Mouse (Mus musculus) liver, embryonic 16.5 days (tissue): ENCODE data around the gene Fyn. TPM values are rescaled to one million over a fixed set of nuclear protein-coding genes. Genes with fewer than 3 reads are reported as not detected.

Experiments
- ATAC-seq: fragments of 200-750 bp; cut with Nextera tagmentation; 2 replicates; pipeline ENCODE4 v1.8.0; 2017; ENCODE audit warnings: low read depth, mild to moderate bottlenecking, moderate number of reproducible peaks, moderate library complexity
- H3K27ac ChIP-seq: fragments of 300-500 bp; sonication (generic); 2 replicates; pipeline ENCODE4 v1.5.1; 2014; ENCODE audit warnings: mild to moderate bottlenecking, low read length
- H3K27me3 ChIP-seq: fragments of 300-500 bp; sonication (generic); 2 replicates; pipeline ENCODE4 v1.6.1; 2014; ENCODE audit warnings: low read depth, low read length, mixed read lengths; ENCODE audit not compliant: control insufficient read depth, insufficient read depth
- H3K36me3 ChIP-seq: fragments of 300-500 bp; sonication (generic); 2 replicates; pipeline ENCODE4 v1.6.1; 2014; ENCODE audit warnings: mild to moderate bottlenecking; ENCODE audit not compliant: control insufficient read depth, insufficient read depth
- H3K4me1 ChIP-seq: fragments of 300-500 bp; sonication (generic); 2 replicates; pipeline ENCODE4 v1.6.1; 2014; ENCODE audit warnings: low read depth, low read length, mixed read lengths; ENCODE audit not compliant: control insufficient read depth
- H3K4me2 ChIP-seq: fragments of 300-500 bp; sonication (generic); 2 replicates; pipeline ENCODE4 v1.6.1; 2014; ENCODE audit warnings: low read depth, low read length, mixed read lengths
- H3K4me3 ChIP-seq: fragments of 300-500 bp; sonication (generic); 2 replicates; pipeline ENCODE4 v1.5.1; 2014; ENCODE audit warnings: low read depth, mild to moderate bottlenecking, low read length
- H3K9ac ChIP-seq: fragments of 300-500 bp; sonication (generic); 2 replicates; pipeline ENCODE4 v1.6.1; 2014; ENCODE audit warnings: low read depth, low read length
- H3K9me3 ChIP-seq: fragments of 300-500 bp; sonication (generic); replicated peaks from 2 replicates; pipeline ENCODE4 v1.6.1; 2016; ENCODE audit warnings: low read length; ENCODE audit not compliant: control insufficient read depth
- WGBS: fragments of 180-500 bp; shearing (Covaris S2); extraction: QIAGEN DNeasy Blood & Tissue Kit; methylation state at CpG from one replicate; pipeline ENCODE4 v1.1.7; 2014; ENCODE audit not compliant: insufficient replicate concordance; 5-methylcytosine and 5-hydroxymethylcytosine counted together
- polyA plus RNA-seq: library from polyadenylated mRNA; unstranded; fragments of >200 nt; fragmentation: Nextera tagmentation; extraction: Ambion mirVana; gene quantifications from 2 replicates; pipeline ENCODE4 v1.2.1, GENCODE M21; 2015

Fyn gene
- 4.5 and 5.9 TPM in 2 replicates for polyA plus RNA-seq

DNA sequence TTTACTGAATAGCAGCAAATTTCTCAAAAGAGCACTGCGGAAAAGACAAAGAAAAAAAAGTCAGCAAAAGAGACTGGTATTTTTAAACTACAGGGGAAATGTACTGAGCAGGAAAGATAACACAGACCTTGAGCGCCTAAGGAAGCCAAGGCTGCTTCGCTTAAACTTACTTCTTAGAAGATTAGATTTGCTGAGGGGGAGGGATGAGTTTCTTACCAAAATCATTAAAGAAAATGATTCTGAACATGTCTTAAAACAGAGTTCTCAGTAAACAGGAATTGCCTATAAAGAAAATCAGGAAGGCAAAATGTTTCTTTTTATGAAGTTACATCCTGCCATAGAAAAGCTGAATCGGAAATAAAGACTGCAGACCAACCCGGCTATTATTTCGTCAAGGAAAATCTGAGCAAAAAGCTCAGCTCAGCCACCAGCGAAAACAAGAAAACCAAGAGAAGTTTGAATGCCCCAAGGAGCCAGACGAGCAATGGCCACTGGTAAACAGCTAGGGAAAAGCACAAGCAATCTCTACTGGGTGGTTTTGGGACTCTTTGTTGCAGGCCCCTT is at the start of gene Fyn:
Gene Fyn (plus strand): TSS at position 284 of the 564 bp plus-strand sequence.
- Histone ChIP-seq H3K27me3 (no peaks in the 10 kb centered on the region), H3K4me1 (peaks cover 17% of the 10 kb centered on the region), H3K4me2 (peak within 1 kb of the TSS; percentile 89), H3K36me3 (no peaks in the 10 kb centered on the region), H3K27ac (peak within 1 kb of the TSS; percentile 73), H3K9me3 (no peaks in the 10 kb centered on the region), H3K4me3 (peak within 1 kb of the TSS; percentile 84), H3K9ac (peak within 1 kb of the TSS; percentile 77)
- WGBS, result 6% methylated on average over 8 of the region's 8 CpGs
- ATAC-seq, result no peak

DNA sequence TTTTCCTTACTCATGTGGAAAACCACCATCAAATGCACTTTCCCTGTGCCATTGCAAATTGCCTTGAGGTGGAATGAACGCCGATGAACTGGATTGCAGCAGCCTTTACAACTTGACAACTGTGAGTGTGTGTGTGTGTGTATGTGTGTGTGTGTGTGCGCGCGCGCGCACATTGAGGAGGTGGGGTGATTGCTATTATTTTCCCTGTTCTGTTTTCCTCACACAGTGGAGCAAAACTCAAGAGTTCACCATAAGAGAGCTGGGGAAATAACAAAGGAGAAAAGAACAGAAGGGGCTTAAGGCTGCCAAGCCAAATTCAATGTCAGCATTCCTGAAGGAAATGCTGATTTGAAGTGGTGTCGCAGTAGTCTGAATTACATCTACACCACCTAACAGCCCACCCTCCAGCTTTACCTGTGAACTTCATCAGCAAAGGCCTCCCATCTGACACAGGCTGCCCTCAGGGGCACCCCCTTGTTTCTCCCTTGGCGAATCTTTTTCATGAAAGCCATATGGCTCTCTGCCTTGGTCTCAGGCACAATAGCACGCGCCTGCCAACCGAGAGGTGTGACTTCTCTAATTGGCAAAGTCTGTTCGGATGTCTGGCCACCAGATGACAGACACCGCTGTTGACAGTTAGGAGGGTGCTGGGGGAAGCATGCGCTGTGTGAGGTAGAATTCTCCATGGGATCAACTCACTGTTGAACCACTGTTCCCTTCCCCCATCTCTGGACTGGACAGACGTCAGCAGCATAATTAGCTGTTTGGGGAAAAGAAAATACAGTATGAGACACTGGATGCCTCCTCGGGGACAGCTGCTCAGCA is 47.6 kb upstream of the Fyn start:
- Histone ChIP-seq H3K4me2 (no peak overlapping the region), H3K4me1 (no peaks in the 10 kb centered on the region)

DNA sequence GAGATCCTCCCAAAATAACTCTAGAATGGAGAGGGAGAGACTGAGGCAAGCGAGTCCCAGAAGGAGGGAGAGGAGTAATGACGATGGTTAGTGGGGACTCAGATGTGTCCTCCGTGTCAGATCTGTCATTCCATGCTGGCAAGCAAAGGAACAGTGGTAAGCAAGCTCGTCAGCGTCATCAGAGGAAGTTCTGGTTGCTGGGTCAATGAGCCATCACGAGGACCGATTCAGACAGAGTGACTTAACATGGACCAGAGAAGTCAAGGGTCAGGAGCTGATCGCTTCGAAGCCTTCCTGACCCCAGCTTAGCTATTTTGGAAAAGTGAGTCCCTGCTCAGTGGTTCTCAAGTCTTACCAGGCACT is 47.1 kb upstream of the Fyn start:
- no peak for ATAC-seq
- no peaks in the 10 kb centered on the region for H3K9me3 ChIP-seq
- 48% methylated on average over 9 of the region's 9 CpGs for WGBS

More for the DNA sequence above, 47.6 kb upstream of the Fyn start:
- H3K4me3 ChIP-seq, result no peak overlapping the region
- ATAC-seq, result no peak
- H3K9me3 ChIP-seq, result no peaks in the 10 kb centered on the region
- no peak overlapping the region for H3K9ac ChIP-seq
- no peak overlapping the region for H3K27ac ChIP-seq
- H3K27me3 ChIP-seq, result no peaks in the 10 kb centered on the region
- 57% methylated on average over 17 of the region's 17 CpGs for WGBS
- no peaks in the 10 kb centered on the region for H3K36me3 ChIP-seq

DNA sequence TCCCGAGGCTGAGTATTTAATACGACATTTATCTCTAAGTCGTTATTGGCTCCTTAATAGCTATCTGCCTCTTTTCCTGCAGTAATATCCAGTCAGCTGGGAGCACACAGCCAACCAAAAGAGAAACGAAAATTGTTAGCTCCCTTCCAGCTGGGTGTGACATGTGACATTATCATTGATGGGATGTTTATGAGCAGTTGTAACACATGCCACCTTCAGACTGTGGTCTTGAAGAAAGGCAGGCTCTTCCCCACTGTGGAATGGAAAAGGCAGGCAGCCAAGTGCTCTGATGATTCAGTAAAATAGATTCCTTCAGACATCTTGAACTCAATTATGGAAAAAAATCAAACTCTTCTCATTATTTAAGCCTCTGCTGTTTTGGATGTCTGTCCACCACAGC is 46.5 kb upstream of the Fyn start:
- H3K4me1 ChIP-seq, result no peaks in the 10 kb centered on the region
- no peaks in the 10 kb centered on the region for H3K27me3 ChIP-seq
- WGBS, result 56% methylated on average over 4 of the region's 4 CpGs
- no peak overlapping the region for H3K27ac ChIP-seq
- no peak overlapping the region for H3K9ac ChIP-seq
- no peak overlapping the region for H3K4me2 ChIP-seq
- no peak for ATAC-seq
- no peak overlapping the region for H3K4me3 ChIP-seq
- H3K36me3 ChIP-seq, result no peaks in the 10 kb centered on the region
- H3K9me3 ChIP-seq, result no peaks in the 10 kb centered on the region

More for the DNA sequence above, 47.1 kb upstream of the Fyn start:
- no peak overlapping the region for H3K27ac ChIP-seq
- H3K4me3 ChIP-seq, result no peak overlapping the region
- H3K4me1 ChIP-seq, result no peaks in the 10 kb centered on the region
- no peaks in the 10 kb centered on the region for H3K36me3 ChIP-seq
- H3K27me3 ChIP-seq, result no peaks in the 10 kb centered on the region
- H3K9ac ChIP-seq, result no peak overlapping the region
- H3K4me2 ChIP-seq, result no peak overlapping the region

DNA sequence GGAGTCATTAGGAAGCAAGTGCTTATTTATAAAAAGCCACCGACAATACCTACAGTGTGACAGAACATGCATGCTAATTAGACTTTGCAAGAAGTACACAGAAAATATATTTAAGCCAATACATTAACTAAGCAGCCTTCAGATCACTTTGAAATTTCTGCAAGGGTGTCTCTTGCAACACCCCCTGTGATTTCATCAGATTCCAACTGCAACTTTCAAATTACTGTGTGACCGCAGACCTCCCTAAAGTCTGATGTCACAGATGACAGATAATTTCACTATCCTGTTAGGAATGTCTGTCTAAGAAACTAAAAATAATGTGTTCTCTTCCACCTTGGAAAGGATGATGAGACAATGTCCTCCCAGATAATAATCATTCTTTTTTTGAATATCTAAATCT is 44.4 kb upstream of the Fyn start:
- no peaks in the 10 kb centered on the region for H3K4me1 ChIP-seq
- no peaks in the 10 kb centered on the region for H3K9me3 ChIP-seq
- H3K36me3 ChIP-seq, result no peaks in the 10 kb centered on the region
- no peak overlapping the region for H3K4me2 ChIP-seq
- H3K27ac ChIP-seq, result no peak overlapping the region
- no peak overlapping the region for H3K4me3 ChIP-seq
- no peak for ATAC-seq
- H3K9ac ChIP-seq, result no peak overlapping the region
- WGBS, result 72% methylated on average over 2 of the region's 2 CpGs
- no peaks in the 10 kb centered on the region for H3K27me3 ChIP-seq

DNA sequence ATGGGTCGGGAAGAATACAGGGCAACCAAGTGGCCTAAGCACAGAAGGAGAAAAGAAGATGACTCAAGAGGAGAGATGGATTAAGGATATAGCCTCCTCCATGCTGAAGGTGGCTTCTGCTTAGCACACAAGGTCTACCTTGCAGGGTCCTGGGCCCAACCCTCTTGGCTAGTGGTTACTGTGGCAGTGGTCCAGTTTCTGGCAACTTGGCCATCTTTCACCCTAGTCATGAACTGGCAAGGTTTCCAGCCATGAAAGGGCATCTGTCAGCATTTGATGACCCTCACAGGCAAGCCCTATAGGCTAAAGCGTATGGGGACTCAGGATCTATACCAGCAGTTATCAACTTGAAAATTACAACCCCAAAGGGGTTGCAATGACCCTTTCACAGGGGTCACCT is 40.0 kb upstream of the Fyn start:
- no peak overlapping the region for H3K27ac ChIP-seq
- 53% methylated on average over 2 of the region's 2 CpGs for WGBS
- H3K36me3 ChIP-seq, result no peaks in the 10 kb centered on the region
- H3K4me1 ChIP-seq, result no peaks in the 10 kb centered on the region
- no peak for ATAC-seq
- no peak overlapping the region for H3K4me3 ChIP-seq
- no peak overlapping the region for H3K9ac ChIP-seq
- H3K9me3 ChIP-seq, result no peaks in the 10 kb centered on the region
- no peaks in the 10 kb centered on the region for H3K27me3 ChIP-seq
- no peak overlapping the region for H3K4me2 ChIP-seq

DNA sequence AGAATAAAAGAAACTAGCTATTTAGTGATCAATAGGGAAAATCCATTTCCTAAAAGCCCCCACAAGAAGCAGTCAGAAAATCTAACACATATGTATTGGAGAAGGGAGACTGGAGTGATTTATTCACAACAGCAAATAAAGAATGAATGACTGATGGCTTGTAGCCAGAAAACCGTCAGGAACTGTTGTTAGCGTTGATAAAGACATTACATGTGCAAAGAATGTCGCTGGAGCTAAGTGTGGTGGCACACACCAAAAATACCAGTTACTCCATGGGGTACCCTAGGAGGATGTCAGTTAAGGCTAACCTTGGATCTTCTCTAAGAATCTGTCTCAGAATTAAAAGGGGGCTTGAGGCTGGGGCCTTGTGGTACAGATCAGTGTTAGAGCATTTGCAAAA is 34.3 kb upstream of the Fyn start:
- no peak overlapping the region for H3K27ac ChIP-seq
- no peak for ATAC-seq
- H3K27me3 ChIP-seq, result no peaks in the 10 kb centered on the region
- no peak overlapping the region for H3K9ac ChIP-seq
- H3K9me3 ChIP-seq, result no peaks in the 10 kb centered on the region
- H3K4me2 ChIP-seq, result no peak overlapping the region
- no peaks in the 10 kb centered on the region for H3K36me3 ChIP-seq
- no peak overlapping the region for H3K4me3 ChIP-seq
- 40% methylated on average over 3 of the region's 3 CpGs for WGBS
- H3K4me1 ChIP-seq, result no peaks in the 10 kb centered on the region

DNA sequence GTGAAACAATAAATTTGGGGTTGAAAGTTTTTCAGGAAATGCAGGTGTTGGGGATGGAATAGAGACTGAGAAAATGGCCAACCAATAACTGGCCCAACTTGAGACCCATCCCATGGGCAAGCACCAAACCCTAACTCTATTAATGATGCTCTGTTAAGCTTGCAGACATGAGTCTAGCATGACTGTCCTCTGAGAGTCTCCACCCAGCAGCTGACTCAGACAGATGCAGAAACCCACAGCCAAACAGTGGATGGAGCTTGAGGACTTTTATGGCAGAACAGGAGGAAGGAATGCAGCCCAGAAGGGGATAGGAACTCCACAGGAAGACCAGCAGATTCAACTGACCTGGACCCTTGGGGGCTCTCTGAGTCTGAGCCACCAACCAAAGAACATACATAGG is 32.8 kb upstream of the Fyn start:
- Histone ChIP-seq H3K27me3 (no peaks in the 10 kb centered on the region), H3K4me3 (no peak overlapping the region), H3K27ac (no peak overlapping the region), H3K36me3 (no peaks in the 10 kb centered on the region), H3K9me3 (no peaks in the 10 kb centered on the region), H3K4me2 (no peak overlapping the region), H3K4me1 (no peaks in the 10 kb centered on the region), H3K9ac (no peak overlapping the region)
- ATAC-seq, result no peak

DNA sequence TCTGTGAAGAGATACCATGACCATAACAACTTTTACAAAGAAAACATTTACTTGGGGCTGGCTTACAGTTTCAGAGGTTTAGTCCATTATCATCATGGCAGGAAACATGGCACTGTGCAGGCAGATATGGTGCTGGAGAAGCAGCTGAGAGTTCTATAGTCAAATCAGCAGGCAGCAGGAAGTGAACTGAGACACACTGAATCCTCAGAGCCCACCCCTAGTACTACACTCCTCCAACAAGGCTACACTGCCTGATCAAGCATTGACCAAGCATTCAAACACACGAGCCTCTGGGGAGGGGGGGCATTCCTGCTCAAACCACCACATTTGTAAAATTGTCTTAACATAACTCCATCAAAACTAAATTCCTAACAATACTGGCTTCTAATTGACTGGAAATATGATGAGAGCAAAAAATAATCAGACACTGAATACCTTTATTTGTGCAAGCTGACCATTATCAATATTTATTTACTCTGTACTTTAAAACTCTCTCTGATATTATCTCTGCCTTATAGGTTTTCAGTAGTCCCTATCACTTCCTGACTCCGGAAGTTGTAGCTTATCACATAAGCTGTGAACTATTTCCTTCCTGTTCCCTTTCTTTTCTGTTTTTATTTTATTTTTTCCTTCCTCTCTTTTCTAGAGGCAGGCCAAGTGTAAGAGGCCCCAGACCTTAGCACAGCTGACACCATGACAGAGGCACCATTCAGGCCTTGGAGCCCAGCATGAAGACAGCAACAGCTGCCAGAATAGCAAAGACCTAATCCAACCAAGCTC is 29.3 kb upstream of the Fyn start:
- H3K9ac ChIP-seq, result no peak overlapping the region
- no peak for ATAC-seq
- 20% methylated on average over 2 of the region's 2 CpGs for WGBS
- no peaks in the 10 kb centered on the region for H3K36me3 ChIP-seq
- no peaks in the 10 kb centered on the region for H3K4me1 ChIP-seq
- no peak overlapping the region for H3K27ac ChIP-seq
- no peaks in the 10 kb centered on the region for H3K27me3 ChIP-seq
- H3K9me3 ChIP-seq, result no peaks in the 10 kb centered on the region
- no peak overlapping the region for H3K4me3 ChIP-seq
- H3K4me2 ChIP-seq, result no peak overlapping the region
